14 mouse cellular contexts compared by ENCODE assay signal in genomic region chr1:177561716-177562588, GRCm38 (mm10).
DNase-seq lines count a peak whose midpoint lies in the region; ATAC-seq lines count a peak whose summit lies in the region.
"Had no signal": no experiment of that assay in that cellular context is flagged by ENCODE, and none has a peak within 500 bp of the region (broad histone marks: within the 10 kb centered on the region; RNA-seq: fewer than 3 reads in every experiment).

No protein-coding gene starts in this region.

- H3K36me3 ChIP-seq in hindbrain, embryonic 11.5 days (ENCODE audit: control insufficient read depth, insufficient read depth, low read length), result no peaks in the 10 kb centered on the region
- no peaks in the 10 kb centered on the region for H3K36me3 ChIP-seq in midbrain, embryonic 15.5 days (replicated peaks)
- H3K36me3 ChIP-seq: kidney, embryonic 15.5 days; limb, embryonic 15.5 days had no signal

- 25% methylated on average over 17 of the region's 17 CpGs for WGBS in hindbrain, embryonic 11.5 days
- WGBS in midbrain, embryonic 15.5 days, result 25% methylated on average over 17 of the region's 17 CpGs

- peak; percentile 86 for ATAC-seq in hindbrain, embryonic 11.5 days (ENCODE audit: low FRiP score)
- ATAC-seq in midbrain, embryonic 15.5 days (replicated peaks), result no peak; the same call in 1 of the 2 replicates

- H3K9ac ChIP-seq in hindbrain, embryonic 11.5 days (ENCODE audit: low read depth, low read length), result no peak overlapping the region
- no peak overlapping the region for H3K9ac ChIP-seq in midbrain, embryonic 15.5 days
- H3K9ac ChIP-seq: kidney, embryonic 15.5 days; limb, embryonic 15.5 days had no signal

- H3K27ac ChIP-seq in hindbrain, embryonic 11.5 days (ENCODE audit: low read depth, low read length), result no peak overlapping the region; the same call in 1 of the 2 replicates
- H3K27ac ChIP-seq in midbrain, embryonic 15.5 days, result no peak overlapping the region
- H3K27ac ChIP-seq: kidney, embryonic 15.5 days; limb, embryonic 15.5 days had no signal

- no peak overlapping the region for H3K4me3 ChIP-seq in hindbrain, embryonic 11.5 days (ENCODE audit: low read depth, low read length)
- H3K4me3 ChIP-seq in midbrain, embryonic 15.5 days, result no peak overlapping the region
- H3K4me3 ChIP-seq: kidney, embryonic 15.5 days; limb, embryonic 15.5 days had no signal

- peak overlapping the region; percentile 9 for H3K4me2 ChIP-seq in hindbrain, embryonic 11.5 days (replicated peaks; ENCODE audit: low read depth, low read length)
- H3K4me2 ChIP-seq in midbrain, embryonic 15.5 days, result peak overlapping the region; percentile 35; the same call in 1 of the 2 replicates
- H3K4me2 ChIP-seq: kidney, embryonic 15.5 days; limb, embryonic 15.5 days had no signal

- peak; percentile 35 to 53 for DNase-seq in right cerebral cortex, postnatal 10 days (ENCODE audit: low spot score in 2 of 2)
- DNase-seq in right cerebral cortex, postnatal 36 days (ENCODE audit: low spot score in 2 of 2), result no peak
- DNase-seq in hindbrain, embryonic 11.5 days (ENCODE audit: low spot score), result peak; percentile 67
- no peak for DNase-seq in lung, postnatal 36 days
- no peak for DNase-seq in heart, adult 9 months (ENCODE audit: low spot score in 2 of 2)
- DNase-seq in left cerebral cortex, adult 8-10 months (ENCODE audit: low spot score in 2 of 2), result no peak
- DNase-seq in adrenal gland, adult 8-10 months, result no peak
- DNase-seq: adrenal gland, postnatal 25 days; cerebellum, postnatal 36 days; gastrocnemius, postnatal 25 days; heart, postnatal 14 days had no signal

- peaks cover 11% of the 10 kb centered on the region; the same call in 1 of the 2 replicates for H3K4me1 ChIP-seq in hindbrain, embryonic 11.5 days (replicated peaks; ENCODE audit: control insufficient read depth, insufficient read depth, low read length)
- peaks cover 5% of the 10 kb centered on the region; the same call in 1 of the 2 replicates for H3K4me1 ChIP-seq in midbrain, embryonic 15.5 days
- H3K4me1 ChIP-seq: kidney, embryonic 15.5 days had no signal

- H3K27me3 ChIP-seq in hindbrain, embryonic 11.5 days (ENCODE audit: control insufficient read depth, insufficient read depth, low read length), result peaks cover 2% of the 10 kb centered on the region; the same call in 1 of the 2 replicates
- H3K27me3 ChIP-seq in midbrain, embryonic 15.5 days (replicated peaks), result no peaks in the 10 kb centered on the region
- H3K27me3 ChIP-seq: kidney, embryonic 15.5 days; limb, embryonic 15.5 days had no signal

- H3K9me3 ChIP-seq in hindbrain, embryonic 11.5 days (ENCODE audit: control insufficient read depth, low read length), result no peaks in the 10 kb centered on the region
- no peaks in the 10 kb centered on the region for H3K9me3 ChIP-seq in midbrain, embryonic 15.5 days
- H3K9me3 ChIP-seq: kidney, embryonic 15.5 days; limb, embryonic 15.5 days had no signal

Comparison
In these comparisons a context has a peak if more than half of its experiments do, and no peak if none do; other contexts are left out.
1. DNase-seq: peak in right cerebral cortex, postnatal 10 days (2 of 2) and hindbrain, embryonic 11.5 days (single experiment); none in right cerebral cortex, postnatal 36 days (0 of 2), lung, postnatal 36 days (single experiment), heart, adult 9 months (0 of 2), left cerebral cortex, adult 8-10 months (0 of 2) and adrenal gland, adult 8-10 months (single experiment).